Mouse (Mus musculus): ENCODE results near the gene Vangl1.
"Not testable (repeated sequence)": the region's sequence is repeated elsewhere in the genome, so short reads cannot be mapped to it uniquely, and the experiment has no call there.

- not testable (repeated sequence) for TF ChIP-seq CTCF (conservative IDR thresholded peaks at IDR 0.05; ENCODE audit: insufficient read depth, insufficient read length, low read depth, low read length); POLR2A (IDR thresholded peaks at IDR 0.05; ENCODE audit: low read depth, low read length)
Observed at GRCm38 (mm10) chr3:102163861-102164260, 40.6 kb downstream of the Vangl1 start.

All from kidney, adult 2 months (tissue).